Mouse (Mus musculus) stomach, postnatal 0 days (tissue): ENCODE measurements around the gene Eya3. TPM values are rescaled to one million over a fixed set of nuclear protein-coding genes. Genes with fewer than 3 reads are reported as not detected.

Source experiments
- ATAC-seq: fragments of 200-750 bp; cut with Nextera tagmentation; 2 replicates; pipeline ENCODE4 v1.8.0; 2017; ENCODE audit not compliant: low FRiP score, low TSS enrichment
- DNase-seq: peaks from one replicate; pipeline ENCODE4 v3.0.0-alpha.2; 2016; ENCODE audit warnings: low spot score
- H3K27ac ChIP-seq: fragments of 300-500 bp; sonication (generic); replicated peaks from 2 replicates; pipeline ENCODE4 v1.5.1; 2014; ENCODE audit warnings: mild to moderate bottlenecking, control low read depth
- H3K27me3 ChIP-seq: fragments of 300-500 bp; sonication (generic); 2 replicates; pipeline ENCODE4 v1.6.1; 2014; ENCODE audit warnings: low read length; ENCODE audit not compliant: control insufficient read depth, insufficient read depth
- H3K36me3 ChIP-seq: fragments of 300-500 bp; sonication (generic); 2 replicates; pipeline ENCODE4 v1.6.1; 2014; ENCODE audit warnings: low read length, mixed read lengths; ENCODE audit not compliant: control insufficient read depth, insufficient read depth
- H3K4me1 ChIP-seq: fragments of 300-500 bp; sonication (generic); replicated peaks from 2 replicates; pipeline ENCODE4 v1.6.1; 2014; ENCODE audit warnings: antibody characterized with exemption; ENCODE audit not compliant: control insufficient read depth, insufficient read depth
- H3K4me2 ChIP-seq: fragments of 300-500 bp; sonication (generic); replicated peaks from 2 replicates; pipeline ENCODE4 v1.6.1; 2014; ENCODE audit warnings: low read depth, mild to moderate bottlenecking, control low read depth, moderate library complexity
- H3K4me3 ChIP-seq: fragments of 300-500 bp; sonication (generic); 2 replicates; pipeline ENCODE4 v1.5.1; 2014; ENCODE audit warnings: low read depth, low read length, control low read depth
- H3K9ac ChIP-seq: fragments of 300-500 bp; sonication (generic); 2 replicates; pipeline ENCODE4 v1.6.1; 2014; ENCODE audit warnings: mild to moderate bottlenecking, low read length, control low read depth, mixed read lengths
- H3K9me3 ChIP-seq: fragments of 300-500 bp; sonication (generic); 2 replicates; pipeline ENCODE4 v1.6.1; 2016; ENCODE audit warnings: low read length; ENCODE audit not compliant: control insufficient read depth
- CTCF ChIP-seq: IDR thresholded peaks from 2 replicates; pipeline ENCODE4 v1.5.1; 2016; ENCODE audit warnings: antibody characterized with exemption, low read depth, mild to moderate bottlenecking, moderate library complexity
- EP300 ChIP-seq: optimal IDR thresholded peaks from 2 replicates; pipeline ENCODE3; 2016; ENCODE audit warnings: antibody characterized with exemption
- WGBS: fragments of 180-500 bp; shearing (Covaris S2); extraction: QIAGEN DNeasy Blood & Tissue Kit; methylation state at CpG from one replicate; pipeline ENCODE4 v1.1.7; 2014; 5-methylcytosine and 5-hydroxymethylcytosine counted together
- polyA plus RNA-seq: library from polyadenylated mRNA; unstranded; fragments of >200 nt; fragmentation: Nextera tagmentation; extraction: Ambion mirVana; gene quantifications from 2 replicates; pipeline ENCODE4 v1.2.1, GENCODE M21; 2015

Eya3 gene
- polyA plus RNA-seq, 1 experiment from 2014 or later, result 10.4 TPM

- no peak for DNase-seq
- 76% methylated on average over 8 of the region's 8 CpGs for WGBS
- no peak for TF ChIP-seq EP300
- no peak for TF ChIP-seq CTCF
These were observed 27.5 kb upstream of the Eya3 start for GRCm38 (mm10) chr4:132611320-132611719.

GRCm38 (mm10) chr4:132617873-132618272 is 20.9 kb upstream of the Eya3 start:
- no peak for DNase-seq
- WGBS, result 83% methylated on average over 6 of the region's 6 CpGs
- no peak for TF ChIP-seq CTCF
- no peak for TF ChIP-seq EP300

More at GRCm38 (mm10) chr4:132611320-132611719, 27.5 kb upstream of the Eya3 start:
- Histone ChIP-seq H3K4me3 (no peak overlapping the region), H3K9me3 (no peaks in the 10 kb centered on the region), H3K27me3 (no peaks in the 10 kb centered on the region), H3K36me3 (no peaks in the 10 kb centered on the region), H3K4me1 (no peaks in the 10 kb centered on the region), H3K4me2 (no peak overlapping the region), H3K27ac (no peak overlapping the region), H3K9ac (no peak overlapping the region)
- ATAC-seq, result no peak

GRCm38 (mm10) chr4:132618850-132619375 is 19.9 kb upstream of the Eya3 start:
- H3K27me3 ChIP-seq, result no peaks in the 10 kb centered on the region
- no peak overlapping the region for H3K9ac ChIP-seq
- 70% methylated on average over 10 of the region's 10 CpGs for WGBS
- ATAC-seq (no peak), DNase-seq (no peak)
- H3K4me2 ChIP-seq, result no peak overlapping the region
- no peaks in the 10 kb centered on the region for H3K4me1 ChIP-seq
- H3K36me3 ChIP-seq, result no peaks in the 10 kb centered on the region
- TF ChIP-seq CTCF (no peak), EP300 (no peak)
- H3K27ac ChIP-seq, result no peak overlapping the region
- H3K4me3 ChIP-seq, result no peak overlapping the region
- no peaks in the 10 kb centered on the region for H3K9me3 ChIP-seq

More at GRCm38 (mm10) chr4:132617873-132618272, 20.9 kb upstream of the Eya3 start:
- H3K4me3 ChIP-seq, result no peak overlapping the region
- H3K36me3 ChIP-seq, result no peaks in the 10 kb centered on the region
- no peak overlapping the region for H3K9ac ChIP-seq
- H3K27ac ChIP-seq, result no peak overlapping the region
- no peaks in the 10 kb centered on the region for H3K4me1 ChIP-seq
- H3K27me3 ChIP-seq, result no peaks in the 10 kb centered on the region
- H3K4me2 ChIP-seq, result no peak overlapping the region
- no peak for ATAC-seq
- no peaks in the 10 kb centered on the region for H3K9me3 ChIP-seq

GRCm38 (mm10) chr4:132620134-132620533 is 18.7 kb upstream of the Eya3 start:
- Histone ChIP-seq H3K4me1 (no peaks in the 10 kb centered on the region), H3K36me3 (no peaks in the 10 kb centered on the region), H3K9ac (no peak overlapping the region), H3K4me3 (no peak overlapping the region), H3K27ac (no peak overlapping the region), H3K27me3 (no peaks in the 10 kb centered on the region), H3K9me3 (no peaks in the 10 kb centered on the region), H3K4me2 (no peak overlapping the region)
- ATAC-seq (no peak), DNase-seq (no peak)
- TF ChIP-seq EP300 (no peak), CTCF (peak; percentile 24; the same call in 1 of the 2 replicates)
- 86% methylated on average over 4 of the region's 4 CpGs for WGBS

- 67% methylated on average over 7 of the region's 7 CpGs for WGBS
- no peak overlapping the region for H3K4me2 ChIP-seq
These were observed 17.3 kb upstream of the Eya3 start for GRCm38 (mm10) chr4:132621287-132622068.

GRCm38 (mm10) chr4:132624034-132624657 is 14.6 kb upstream of the Eya3 start:
- TF ChIP-seq CTCF (no peak), EP300 (no peak)
- H3K27ac ChIP-seq, result no peak overlapping the region
- no peaks in the 10 kb centered on the region for H3K9me3 ChIP-seq
- H3K4me2 ChIP-seq, result no peak overlapping the region
- H3K4me1 ChIP-seq, result no peaks in the 10 kb centered on the region
- 75% methylated on average over 5 of the region's 5 CpGs for WGBS
- no peaks in the 10 kb centered on the region for H3K27me3 ChIP-seq
- H3K36me3 ChIP-seq, result no peaks in the 10 kb centered on the region
- H3K9ac ChIP-seq, result no peak overlapping the region
- DNase-seq, result no peak
- ATAC-seq, result peak; percentile 53; the same call in 1 of the 2 replicates
- no peak overlapping the region for H3K4me3 ChIP-seq

More at GRCm38 (mm10) chr4:132621287-132622068, 17.3 kb upstream of the Eya3 start:
- H3K9me3 ChIP-seq, result no peaks in the 10 kb centered on the region
- DNase-seq (no peak), ATAC-seq (no peak)
- no peaks in the 10 kb centered on the region for H3K27me3 ChIP-seq
- H3K36me3 ChIP-seq, result no peaks in the 10 kb centered on the region
- H3K4me1 ChIP-seq, result no peaks in the 10 kb centered on the region
- no peak overlapping the region for H3K9ac ChIP-seq
- TF ChIP-seq EP300 (no peak), CTCF (no peak)
- H3K27ac ChIP-seq, result no peak overlapping the region
- H3K4me3 ChIP-seq, result no peak overlapping the region
